Mouse (Mus musculus) heart, adult 2 months (tissue): ENCODE results near the gene Dicer1. TPM values are rescaled to one million over a fixed set of nuclear protein-coding genes. Genes with fewer than 3 reads are reported as not detected.

Experiments
- DNase-seq, 2 experiments: peaks; one replicate each; pipeline ENCODE4 v3.0.0; 2021
- H3K27ac ChIP-seq: fragments of 200-600 bp; 2 replicates; pipeline ENCODE4 v1.8.1; 2022
- H3K27me3 ChIP-seq: fragments of 200-500 bp; 2 replicates; pipeline ENCODE4 v1.6.1; 2012; ENCODE audit warnings: mild to moderate bottlenecking, low read length, inconsistent platforms, mixed read lengths; ENCODE audit not compliant: control insufficient read depth, insufficient read depth
- H3K36me3 ChIP-seq: fragments of 200-500 bp; 2 replicates; pipeline ENCODE4 v1.6.1; 2012; ENCODE audit warnings: low read length, inconsistent platforms; ENCODE audit not compliant: control insufficient read depth, insufficient read depth
- H3K4me1 ChIP-seq: fragments of 200-500 bp; 2 replicates; pipeline ENCODE4 v1.6.1; 2011; ENCODE audit warnings: low read length; ENCODE audit not compliant: control insufficient read depth, insufficient read depth
- H3K4me3 ChIP-seq: fragments of 200-600 bp; 2 replicates; pipeline ENCODE4 v1.8.1; 2022
- H3K79me2 ChIP-seq: fragments of 200-500 bp; replicated peaks from 2 replicates; pipeline ENCODE4 v1.6.1; 2012; ENCODE audit warnings: mild to moderate bottlenecking, inconsistent platforms, low read length, moderate library complexity, mixed read lengths; ENCODE audit not compliant: control insufficient read depth, insufficient read depth
- H3K9ac ChIP-seq: fragments of 200-500 bp; 2 replicates; pipeline ENCODE4 v1.6.1; 2012; ENCODE audit warnings: low read depth, mild to moderate bottlenecking, control low read depth, inconsistent platforms, low read length, mixed read lengths
- CTCF ChIP-seq: fragments of 200-600 bp; IDR thresholded peaks from 2 replicates; pipeline ENCODE4 v1.8.1; 2022; ENCODE audit warnings: antibody characterized with exemption, mild to moderate bottlenecking, moderate library complexity
- EP300 ChIP-seq: fragments of 200-500 bp; IDR thresholded peaks from 2 replicates; pipeline ENCODE4 v1.6.1; 2011; ENCODE audit warnings: low read depth, low read length, control low read depth; ENCODE audit not compliant: insufficient read depth
- POLR2A ChIP-seq: fragments of 200-500 bp; IDR thresholded peaks from 2 replicates; pipeline ENCODE4 v1.6.1; 2011; ENCODE audit warnings: mild to moderate bottlenecking, low read depth, low read length, control low read depth; ENCODE audit not compliant: insufficient read depth
- WGBS: fragments of 180-500 bp; shearing (Covaris S2); methylation state at CpG from one replicate; pipeline ENCODE4 v1.1.7; 2018; 5-methylcytosine and 5-hydroxymethylcytosine counted together
- intact Hi-C: fragments of 180-260 bp; cut with DNase I; formaldehyde crosslinking; loops from one replicate; pipeline ENCODE4 v1.15.1; 2025
- polyA plus RNA-seq: library from polyadenylated mRNA; depleted of rRNA; stranded (reverse); fragments of >200 nt; gene quantifications from 2 replicates; pipeline ENCODE4 v1.2.3, GENCODE M21; 2012
- total RNA-seq, 2 experiments: library from RNA; stranded (reverse); gene quantifications; 2 replicates each; pipeline ENCODE4 v1.2.3; 2021

Dicer1 gene
- total and polyA plus RNA-seq, 3 experiments: 6.9 to 24.3 (median 19.6) TPM

DNA sequence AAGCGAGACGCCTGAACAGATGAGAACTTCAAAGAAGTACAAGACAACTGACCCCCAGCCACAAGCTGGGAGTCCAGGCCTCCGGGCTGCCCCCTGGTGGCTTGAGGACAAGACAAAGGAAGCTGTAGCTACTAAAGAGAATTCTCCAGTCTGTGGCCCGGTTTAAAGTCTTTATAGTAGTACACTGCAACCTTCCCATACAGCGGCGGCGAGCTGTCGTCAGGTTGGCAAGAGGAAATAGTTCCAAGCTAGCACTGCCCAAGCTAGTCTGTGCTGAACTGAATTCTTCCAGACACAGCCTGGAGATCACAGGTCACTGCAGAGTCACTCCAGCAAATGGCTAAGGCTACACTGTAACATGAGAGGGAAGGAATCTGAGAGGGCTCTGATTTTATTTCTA, 52.0 kb downstream of the Dicer1 start:
- no peak for TF ChIP-seq POLR2A
- peak; percentile 77 for TF ChIP-seq CTCF
- TF ChIP-seq EP300: no peak
- H3K27ac ChIP-seq: no peak overlapping the region
- DNase-seq: peak; percentile 45 to 72
- H3K4me3 ChIP-seq: no peak overlapping the region
- H3K27me3 ChIP-seq: no peaks in the 10 kb centered on the region
- H3K79me2 ChIP-seq: 0 out of 2 replicates have a peak, but pooled peaks cover 1% of the 10 kb centered on the region
- no peak overlapping the region for H3K9ac ChIP-seq
- WGBS: 72% methylated on average over 8 of the region's 8 CpGs
- H3K36me3 ChIP-seq: peaks cover 2% of the 10 kb centered on the region
- intact Hi-C loops: loop anchor here (1.0 kb wide), 1 partner anchor 259 kb away; no protein-coding TSS in a partner anchor
- no peaks in the 10 kb centered on the region for H3K4me1 ChIP-seq

DNA sequence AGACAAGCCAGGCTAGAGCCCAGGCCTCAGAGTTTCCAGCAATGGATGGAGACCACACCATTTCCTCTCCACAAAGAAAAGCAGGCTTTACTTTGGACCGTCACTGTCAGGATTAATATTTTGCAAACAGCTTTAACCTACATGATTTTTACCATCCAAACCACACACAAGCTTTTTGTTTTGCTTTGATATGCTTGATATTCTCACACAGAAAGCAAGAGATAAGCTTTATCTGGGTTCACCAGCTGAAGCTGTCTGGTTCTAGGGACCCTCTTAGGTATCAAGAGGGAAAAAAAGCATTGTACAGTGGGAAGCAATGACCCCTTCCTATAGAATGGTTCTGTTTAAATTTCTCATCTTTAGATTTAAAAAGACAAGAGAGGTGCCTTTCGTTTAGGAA, 56.2 kb downstream of the Dicer1 start:
- peaks cover 2% of the 10 kb centered on the region for H3K36me3 ChIP-seq

GRCm38 (mm10) chr12:104692864-104693263, 58.9 kb downstream of the Dicer1 start:
- no peaks in the 10 kb centered on the region for H3K36me3 ChIP-seq
- TF ChIP-seq CTCF (no peak), POLR2A (no peak), EP300 (no peak)
- DNase-seq: no peak

More for the DNA sequence above, 56.2 kb downstream of the Dicer1 start:
- no peaks in the 10 kb centered on the region for H3K4me1 ChIP-seq
- TF ChIP-seq CTCF: no peak
- TF ChIP-seq POLR2A: no peak
- TF ChIP-seq EP300: no peak
- H3K27me3 ChIP-seq: no peaks in the 10 kb centered on the region
- DNase-seq: no peak
- H3K9ac ChIP-seq: no peak overlapping the region
- no peak overlapping the region for H3K4me3 ChIP-seq
- 82% methylated on average over 2 of the region's 2 CpGs for WGBS
- intact Hi-C loops: no loop called here
- H3K27ac ChIP-seq: no peak overlapping the region
- H3K79me2 ChIP-seq: no peaks in the 10 kb centered on the region

GRCm38 (mm10) chr12:104690412-104690811, 61.3 kb downstream of the Dicer1 start:
- intact Hi-C loops: no loop called here

More at GRCm38 (mm10) chr12:104692864-104693263, 58.9 kb downstream of the Dicer1 start:
- Histone ChIP-seq H3K9ac (no peak overlapping the region), H3K79me2 (no peaks in the 10 kb centered on the region), H3K4me3 (no peak overlapping the region), H3K27ac (no peak overlapping the region), H3K4me1 (no peaks in the 10 kb centered on the region), H3K27me3 (no peaks in the 10 kb centered on the region)
- 91% methylated on average over 12 of the region's 12 CpGs for WGBS
- intact Hi-C loops: no loop called here

DNA sequence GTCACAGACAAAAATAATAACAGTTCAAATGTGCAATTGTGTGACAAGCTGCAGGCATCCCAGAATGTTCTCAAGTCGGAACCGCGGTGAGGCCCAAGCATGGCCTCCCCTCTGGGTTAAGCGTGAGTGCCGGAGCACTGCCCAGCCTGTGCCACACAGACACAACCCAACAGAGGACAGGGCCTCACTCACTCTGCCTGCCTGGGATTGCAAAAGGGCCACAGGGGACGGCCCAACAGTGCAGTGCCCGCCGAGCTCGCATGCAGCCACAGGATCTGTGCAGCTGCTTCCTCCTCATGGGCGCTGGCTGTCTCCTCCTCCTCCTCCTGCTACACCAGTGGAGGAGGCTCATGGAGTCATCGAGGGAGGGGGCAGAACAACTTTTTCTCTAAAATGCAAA, 62.9 kb downstream of the Dicer1 start:
- Histone ChIP-seq H3K4me3 (no peak overlapping the region), H3K36me3 (no peaks in the 10 kb centered on the region), H3K27me3 (no peaks in the 10 kb centered on the region), H3K79me2 (no peaks in the 10 kb centered on the region), H3K9ac (no peak overlapping the region), H3K27ac (no peak overlapping the region), H3K4me1 (no peaks in the 10 kb centered on the region)
- 83% methylated on average over 11 of the region's 11 CpGs for WGBS
- intact Hi-C loops: no loop called here
- DNase-seq: no peak
- no peak for TF ChIP-seq CTCF
- no peak for TF ChIP-seq POLR2A
- no peak for TF ChIP-seq EP300

More at GRCm38 (mm10) chr12:104690412-104690811, 61.3 kb downstream of the Dicer1 start:
- no peaks in the 10 kb centered on the region for H3K27me3 ChIP-seq
- DNase-seq: no peak
- TF ChIP-seq CTCF (no peak), EP300 (no peak), POLR2A (no peak)
- no peaks in the 10 kb centered on the region for H3K36me3 ChIP-seq
- H3K4me1 ChIP-seq: no peaks in the 10 kb centered on the region
- H3K9ac ChIP-seq: no peak overlapping the region
- H3K79me2 ChIP-seq: no peaks in the 10 kb centered on the region
- 67% methylated on average over 7 of the region's 7 CpGs for WGBS
- no peak overlapping the region for H3K27ac ChIP-seq
- no peak overlapping the region for H3K4me3 ChIP-seq

GRCm38 (mm10) chr12:104684411-104684931, 67.3 kb downstream of the Dicer1 start:
- no peaks in the 10 kb centered on the region for H3K27me3 ChIP-seq
- no peaks in the 10 kb centered on the region for H3K79me2 ChIP-seq
- H3K36me3 ChIP-seq: no peaks in the 10 kb centered on the region
- DNase-seq: no peak
- H3K4me1 ChIP-seq: no peaks in the 10 kb centered on the region
- H3K4me3 ChIP-seq: no peak overlapping the region
- no peak overlapping the region for H3K27ac ChIP-seq
- no peak for TF ChIP-seq EP300
- TF ChIP-seq CTCF: no peak
- no peak for TF ChIP-seq POLR2A
- no peak overlapping the region for H3K9ac ChIP-seq
- WGBS: 53% methylated on average over 8 of the region's 8 CpGs
- intact Hi-C loops: no loop called here
